Mouse (Mus musculus) CD8-positive naive resting alpha-beta T cell, adult 2 months (primary cell): ENCODE measurements around the gene Hcn1.

Experiments
- DNase-seq, 2 experiments: peaks; one replicate each; pipeline ENCODE4 v3.0.0; 2022; ENCODE audit warnings: low read depth in 2 of 2, low spot score in 2 of 2

Hcn1 gene

DNA sequence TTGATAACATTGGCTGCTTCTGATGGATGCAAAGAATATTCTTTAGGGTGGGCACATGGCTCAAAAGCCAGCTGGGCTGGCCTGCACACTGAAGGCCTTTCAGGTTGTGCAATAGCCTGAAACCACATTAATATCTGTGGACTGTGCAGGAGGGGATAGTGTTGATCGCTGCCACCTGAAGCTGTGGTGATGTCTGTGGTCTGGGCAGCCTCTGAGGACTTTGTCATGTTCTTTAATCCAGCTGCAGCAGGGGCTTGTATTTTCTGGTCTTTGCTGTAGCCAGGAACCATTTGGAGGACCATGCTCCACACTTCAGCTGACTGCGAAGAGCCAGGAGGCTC lies 250.6 kb downstream of the Hcn1 start:
- DNase-seq: no peak

DNA sequence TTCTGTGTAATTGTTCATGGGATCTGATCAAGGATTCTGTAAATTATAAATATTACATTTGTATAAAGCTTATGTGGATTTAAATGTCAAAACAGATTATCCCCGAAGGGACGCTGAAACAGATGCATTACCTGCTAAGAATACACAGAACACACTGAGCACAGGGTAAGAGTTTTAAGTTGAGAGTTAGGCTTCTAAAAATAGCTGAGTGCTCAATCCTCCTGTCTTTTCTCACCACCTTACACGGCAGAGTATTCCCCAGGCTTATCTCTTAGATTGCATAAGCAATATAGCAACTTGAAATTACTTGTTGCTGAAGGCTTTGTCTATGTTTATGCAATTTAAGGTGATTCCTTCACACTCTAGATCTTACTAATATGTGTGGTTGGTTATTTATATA lies 256.3 kb downstream of the Hcn1 start:
- no peak for DNase-seq

- DNase-seq: no peak
Observed at GRCm38 (mm10) chr13:117877787-117878186, 275.7 kb downstream of the Hcn1 start.

- no peak for DNase-seq
Observed at GRCm38 (mm10) chr13:117880471-117881225, 278.5 kb downstream of the Hcn1 start.

DNA sequence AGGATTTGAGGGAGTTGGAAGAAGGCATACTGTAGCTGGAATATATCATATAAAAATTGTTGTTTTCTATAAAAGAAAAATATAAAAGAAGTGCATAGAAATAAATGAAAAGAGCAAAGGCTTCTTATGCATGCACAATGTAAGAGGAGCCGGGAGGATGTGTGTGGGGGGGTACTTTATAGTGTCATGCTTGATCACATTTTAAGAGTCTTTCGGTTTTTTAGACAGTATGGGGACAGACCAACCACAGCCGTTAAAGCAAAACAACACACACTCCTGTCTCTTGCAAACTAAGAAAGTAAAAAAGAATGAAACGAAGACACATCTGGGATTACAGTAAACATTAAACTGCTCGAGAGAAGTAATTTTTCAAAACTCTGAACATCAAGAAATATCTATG lies 290.0 kb downstream of the Hcn1 start:
- no peak for DNase-seq

GRCm38 (mm10) chr13:117898052-117898451 lies 295.9 kb downstream of the Hcn1 start:
- no peak for DNase-seq

DNA sequence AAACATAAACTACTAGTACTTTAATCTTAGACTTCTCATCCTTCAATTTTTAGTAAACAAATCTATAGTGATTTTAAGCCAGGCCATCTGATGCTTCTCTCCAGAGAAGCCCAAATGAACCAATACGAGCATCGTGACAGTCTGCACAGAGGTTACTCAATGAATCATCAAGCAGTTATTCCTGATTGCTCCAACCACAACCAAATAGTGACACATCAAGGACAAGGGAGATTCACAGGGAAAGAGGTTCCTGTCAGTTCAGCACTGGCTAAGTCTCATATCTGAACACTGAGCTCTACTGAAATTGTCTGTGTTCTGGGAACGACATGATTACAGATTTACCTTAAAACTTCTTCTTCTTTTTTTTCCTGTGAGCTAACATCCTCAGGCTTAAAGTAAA lies 305.7 kb downstream of the Hcn1 start:
- no peak for DNase-seq

DNA sequence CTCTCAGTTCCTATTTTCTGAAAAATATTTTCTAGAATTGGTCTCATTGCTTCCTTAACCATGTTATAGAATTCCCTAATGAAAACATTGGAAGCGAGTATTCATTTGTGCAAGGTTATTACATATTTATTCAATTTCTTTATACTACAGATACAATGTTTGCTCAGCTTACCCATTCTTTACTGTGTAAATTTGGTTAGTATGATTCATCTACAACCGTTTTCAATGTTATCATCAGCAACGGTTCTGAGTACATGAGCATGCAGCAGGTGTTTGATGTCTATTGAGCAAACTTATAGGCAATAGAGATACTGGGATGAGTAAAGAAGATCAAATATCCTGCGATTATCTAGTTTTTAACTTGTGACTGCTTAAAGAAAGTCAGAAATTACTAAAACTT lies 327.6 kb downstream of the Hcn1 start:
- no peak for DNase-seq

DNA sequence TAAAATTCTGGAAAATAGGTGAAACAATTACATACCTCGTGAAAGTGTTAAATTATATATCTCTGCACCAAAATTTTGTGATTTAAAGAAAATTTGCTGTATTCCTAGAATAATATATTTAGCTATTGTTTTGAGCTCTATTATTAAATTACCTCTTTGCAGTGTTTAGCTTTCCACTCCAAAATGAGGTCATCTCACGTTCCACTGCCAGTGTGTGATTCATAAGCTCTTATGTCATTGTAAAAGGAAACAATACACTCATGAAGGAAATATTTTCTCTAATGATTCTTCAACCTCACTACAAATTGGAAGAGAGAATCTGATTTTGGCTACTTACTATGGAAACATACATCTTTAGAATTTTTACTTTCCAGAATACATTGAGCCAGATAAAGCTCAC lies 329.6 kb downstream of the Hcn1 start:
- DNase-seq: no peak

DNA sequence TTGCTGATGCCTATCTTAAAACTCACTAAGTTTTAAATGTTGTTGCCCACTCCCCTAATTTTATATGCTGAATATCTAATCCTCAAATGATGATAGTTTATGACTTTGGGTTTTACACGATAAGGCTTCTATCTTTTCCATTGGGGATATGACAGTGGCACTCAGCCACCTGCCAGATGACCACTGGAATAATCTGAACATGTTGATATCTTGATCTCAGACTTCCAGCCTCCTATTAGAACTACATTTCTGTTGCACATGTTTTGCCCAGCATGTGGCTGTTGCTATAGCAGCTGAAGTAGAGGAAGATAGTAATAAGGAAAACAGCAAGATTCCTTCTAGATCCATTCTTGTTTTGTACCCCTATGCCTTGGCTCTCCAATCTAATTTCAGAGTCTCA lies 336.6 kb downstream of the Hcn1 start:
- no peak for DNase-seq

GRCm38 (mm10) chr13:117940536-117941280 lies 338.6 kb downstream of the Hcn1 start:
- no peak for DNase-seq

GRCm38 (mm10) chr13:117946843-117947242 lies 344.7 kb downstream of the Hcn1 start:
- DNase-seq: no peak

GRCm38 (mm10) chr13:117947704-117948376 lies 345.7 kb downstream of the Hcn1 start:
- DNase-seq: no peak

GRCm38 (mm10) chr13:117958496-117959421 lies 356.6 kb downstream of the Hcn1 start:
- no peak for DNase-seq

DNA sequence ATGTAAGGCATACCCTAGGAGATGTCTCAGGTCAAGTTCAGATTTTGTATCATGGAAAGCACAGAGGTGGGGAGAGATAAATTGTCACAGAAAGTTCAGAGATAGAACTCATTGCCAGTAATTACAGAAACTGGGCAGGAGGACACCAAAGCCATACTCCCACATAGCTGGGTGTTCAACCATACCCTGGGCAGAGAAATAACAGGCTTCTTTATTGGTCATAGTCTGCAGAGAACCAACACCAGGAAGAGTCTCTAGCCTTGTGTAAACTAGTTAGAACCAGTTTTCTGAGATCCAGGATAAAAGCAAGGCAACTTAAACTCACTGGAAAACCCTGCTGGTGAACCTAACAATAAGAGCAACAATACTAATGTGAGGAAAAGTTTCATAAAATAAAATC lies 362.5 kb downstream of the Hcn1 start:
- no peak for DNase-seq

DNA sequence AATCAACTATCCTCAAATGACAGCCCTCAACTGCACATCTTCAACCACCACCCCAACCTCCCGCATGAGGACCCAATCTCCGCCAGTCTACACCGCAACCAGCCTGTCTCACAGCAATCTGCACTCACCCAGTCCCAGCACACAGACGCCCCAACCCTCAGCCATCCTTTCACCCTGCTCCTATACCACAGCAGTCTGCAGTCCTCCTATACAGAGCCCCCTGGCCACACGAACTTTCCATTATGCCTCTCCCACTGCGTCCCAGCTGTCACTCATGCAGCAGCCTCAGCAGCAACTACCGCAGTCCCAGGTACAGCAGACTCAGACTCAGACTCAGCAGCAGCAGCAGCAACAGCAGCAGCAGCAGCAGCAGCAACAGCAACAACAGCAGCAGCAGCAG lies 373.3 kb downstream of the Hcn1 start:
- no peak for DNase-seq

DNA sequence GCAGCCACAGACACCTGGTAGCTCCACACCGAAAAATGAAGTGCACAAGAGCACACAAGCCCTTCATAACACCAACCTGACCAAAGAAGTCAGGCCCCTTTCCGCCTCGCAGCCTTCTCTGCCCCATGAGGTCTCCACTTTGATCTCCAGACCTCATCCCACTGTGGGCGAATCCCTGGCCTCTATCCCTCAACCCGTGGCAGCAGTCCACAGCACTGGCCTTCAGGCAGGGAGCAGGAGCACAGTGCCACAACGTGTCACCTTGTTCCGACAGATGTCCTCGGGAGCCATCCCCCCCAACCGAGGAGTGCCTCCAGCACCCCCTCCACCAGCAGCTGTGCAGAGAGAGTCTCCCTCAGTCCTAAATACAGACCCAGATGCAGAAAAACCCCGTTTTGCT lies 373.7 kb downstream of the Hcn1 start:
- DNase-seq: no peak

- DNase-seq: no peak
Observed at GRCm38 (mm10) chr13:117984339-117984738, 382.2 kb downstream of the Hcn1 start.

- no peak for DNase-seq
Observed at GRCm38 (mm10) chr13:117999767-118000488, 397.8 kb downstream of the Hcn1 start.

DNA sequence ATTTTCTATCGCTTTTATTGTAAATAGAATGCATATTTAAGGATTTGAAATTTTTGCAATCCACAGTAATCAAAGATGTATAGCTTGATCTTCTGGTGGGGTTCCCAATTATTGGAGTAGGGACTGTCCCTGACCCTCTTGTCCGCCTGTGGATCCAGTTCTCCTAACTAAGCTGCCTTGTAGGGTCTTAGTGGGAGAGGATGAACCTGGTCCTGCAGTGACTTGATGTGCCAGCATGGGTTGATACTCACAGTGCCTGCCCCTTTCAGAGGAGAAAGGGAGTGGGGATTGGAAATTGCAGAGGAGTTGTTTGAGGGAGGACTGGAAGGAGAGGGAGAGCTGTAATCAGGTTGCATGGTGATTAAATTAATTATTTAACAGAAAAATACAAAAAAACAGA lies 398.4 kb downstream of the Hcn1 start:
- DNase-seq: no peak

DNA sequence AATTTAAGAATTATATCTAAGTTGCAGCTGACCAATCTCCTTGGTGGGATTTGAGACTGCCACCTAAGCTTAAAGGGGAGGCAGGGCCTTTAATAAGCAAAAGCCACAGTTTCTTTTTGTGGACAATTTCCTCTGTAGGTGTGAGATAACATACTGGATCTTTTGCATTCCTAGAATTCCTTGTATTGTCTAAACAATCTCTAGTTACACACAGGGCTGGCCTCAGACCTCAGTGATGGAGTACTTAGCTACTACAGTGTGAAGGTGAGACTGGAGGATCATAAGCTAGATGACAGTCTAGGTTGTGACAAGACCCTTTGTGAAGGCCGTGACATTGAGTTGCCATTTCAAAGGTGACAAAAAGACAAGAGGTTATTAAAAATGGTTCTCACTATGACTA lies 419.1 kb downstream of the Hcn1 start:
- no peak for DNase-seq
